Mouse (Mus musculus) gastrocnemius, postnatal 14 days (tissue): ENCODE data around the gene Tank. TPM values are rescaled to one million over a fixed set of nuclear protein-coding genes. Genes with fewer than 3 reads are reported as not detected.

Experiments
- total RNA-seq, 2 experiments: library from RNA; stranded (reverse); gene quantifications; 2 replicates each; pipeline ENCODE4 v1.2.3; 2021

Gene Tank
- total RNA-seq, 2 experiments from 2014 or later = 14.2 to 14.5 TPM

Other genes with a start within 250 kb of the Tank start
- 10 to 100 TPM; 72.7 to 83.0 TPM for gene Psmd14, start 133.1 kb downstream of the Tank start, total RNA-seq
- under 1 TPM in 1 of 2 experiments, not detected in 1; 0.10 TPM for gene Tbr1, start 224.3 kb downstream of the Tank start, total RNA-seq